Mouse (Mus musculus) myocyte (in vitro differentiated cells): ENCODE measurements at regions not wholly inside any gene's neighbourhood (a gene's known extent, or its start where the extent isn't known, plus 50 kb on each side); places are given as distances from the start of the nearest gene placed in this dataset.

Source experiments
- CEBPB ChIP-seq: IDR thresholded peaks from 2 replicates; pipeline ENCODE4 v1.6.1; 2011; ENCODE audit warnings: mild to moderate bottlenecking, moderate library complexity; ENCODE audit not compliant: poor library complexity, insufficient read depth, severe bottlenecking
- E2F4 ChIP-seq: IDR thresholded peaks from one replicate; pipeline ENCODE4 v1.6.1; 2011; ENCODE audit warnings: mild to moderate bottlenecking, control low read depth, moderate library complexity; ENCODE audit not compliant: insufficient read depth
- MAX ChIP-seq: IDR thresholded peaks from one replicate; pipeline ENCODE4 v1.6.1; 2011; ENCODE audit warnings: low read depth, mild to moderate bottlenecking, control low read depth
- MYOD1 ChIP-seq, 3 experiments: IDR thresholded peaks; one replicate each; pipeline ENCODE4 v1.6.1; 2011; ENCODE audit warnings: control low read depth in 2 of 3, low read depth in 2 of 3, mild to moderate bottlenecking in 2 of 3, moderate library complexity in 1 of 3; ENCODE audit not compliant: insufficient read length in 2 of 3, control insufficient read depth in 1 of 3
- MYOG ChIP-seq, 3 experiments: IDR thresholded peaks; one replicate each; pipeline ENCODE4 v1.6.1; 2011; ENCODE audit warnings: control low read depth in 2 of 3, low read depth in 2 of 3, mild to moderate bottlenecking in 2 of 3; ENCODE audit not compliant: insufficient read length in 2 of 3, control insufficient read depth in 1 of 3, insufficient read depth in 1 of 3
- POLR2A ChIP-seq: IDR thresholded peaks from one replicate; pipeline ENCODE4 v1.6.1; 2011; ENCODE audit warnings: low read depth, mild to moderate bottlenecking, control low read depth, moderate library complexity; ENCODE audit not compliant: insufficient read length
- POLR2AphosphoS2 ChIP-seq: IDR thresholded peaks from one replicate; pipeline ENCODE4 v1.6.1; 2011; ENCODE audit warnings: low read depth, control low read depth; ENCODE audit not compliant: insufficient read length
- TCF12 ChIP-seq: IDR thresholded peaks from one replicate; pipeline ENCODE4 v1.6.1; 2011; ENCODE audit warnings: mild to moderate bottlenecking, control low read depth; ENCODE audit not compliant: poor library complexity, insufficient read depth, severe bottlenecking
- TCF3 ChIP-seq: IDR thresholded peaks from one replicate; pipeline ENCODE4 v1.6.1; 2011; ENCODE audit warnings: low read depth, control low read depth; ENCODE audit not compliant: insufficient read length
- USF1 ChIP-seq: IDR thresholded peaks from one replicate; pipeline ENCODE4 v1.6.1; 2011; ENCODE audit warnings: low read depth, mild to moderate bottlenecking, control low read depth, moderate library complexity

DNA sequence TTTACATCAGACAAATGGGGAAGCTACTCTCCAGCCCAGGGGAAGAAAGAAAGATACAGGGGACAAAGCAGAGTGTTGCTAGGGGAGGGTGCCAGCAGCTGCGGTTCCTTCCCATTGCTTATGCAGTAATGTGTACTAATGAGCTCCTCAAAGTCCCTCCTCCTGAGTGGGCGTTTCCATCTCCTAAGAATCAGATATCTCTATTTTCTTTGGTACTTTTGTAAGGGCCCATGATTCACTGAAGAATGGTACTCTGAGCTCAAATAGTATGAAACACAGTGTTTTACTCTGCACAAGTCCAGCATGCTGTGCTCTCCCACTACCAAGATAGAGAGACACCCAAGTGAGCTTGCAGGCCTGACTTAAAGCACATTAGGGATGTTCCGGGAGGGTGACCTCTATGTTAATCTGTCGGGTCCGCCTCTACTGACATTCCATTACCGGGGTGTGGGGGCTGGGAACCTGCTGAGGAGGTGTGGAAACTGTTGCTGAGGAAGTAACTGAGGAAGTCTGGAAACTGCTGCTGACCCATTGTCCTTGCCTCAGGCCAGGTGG, 114.8 kb upstream of the Ttc29 start:
- TF ChIP-seq TCF12 (no peak), USF1 (no peak), POLR2A (no peak), MYOG (IDR thresholded peaks at IDR 0.05; ENCODE audit: control insufficient read depth in 1 of 3, insufficient read depth in 1 of 3, insufficient read length in 2 of 3, low read depth in 2 of 3) (no peak), POLR2AphosphoS2 (no peak), MAX (no peak), E2F4 (no peak), CEBPB (no peak), MYOD1 (IDR thresholded peaks at IDR 0.05; ENCODE audit: control insufficient read depth in 1 of 3, insufficient read length in 2 of 3, low read depth in 2 of 3) (no peak), TCF3 (no peak)
